Mouse (Mus musculus) layer of hippocampus, postnatal 10 days (tissue): Measurements from ENCODE around the gene Rgs3. TPM values are rescaled to one million over a fixed set of nuclear protein-coding genes. Genes with fewer than 3 reads are reported as not detected.

Source experiments
- DNase-seq, 2 experiments: peaks; one replicate each; pipeline ENCODE4 v3.0.0; 2021; ENCODE audit warnings: low spot score in 2 of 2
- total RNA-seq, 2 experiments: library from RNA; stranded (reverse); gene quantifications; 2 replicates each; pipeline ENCODE4 v1.2.3; 2021

The Rgs3 gene
- total RNA-seq, 2 experiments from 2014 or later: 22.2 to 23.9 TPM

- DNase-seq: no peak
Observed at GRCm38 (mm10) chr4:62740282-62741054, 180.8 kb downstream of the Rgs3 start.

GRCm38 (mm10) chr4:62741055-62741453 is 181.4 kb downstream of the Rgs3 start:
- DNase-seq: no peak

GRCm38 (mm10) chr4:62741601-62742000 is 182.0 kb downstream of the Rgs3 start:
- DNase-seq: no peak

- no peak for DNase-seq
Observed at GRCm38 (mm10) chr4:62742885-62743760, 183.5 kb downstream of the Rgs3 start.

- DNase-seq: no peak
Observed at GRCm38 (mm10) chr4:62744534-62744956, 184.9 kb downstream of the Rgs3 start.

GRCm38 (mm10) chr4:62744985-62745638 is 185.5 kb downstream of the Rgs3 start:
- DNase-seq: no peak

Other genes with a start within 250 kb of the Rgs3 start
- 10 to 100 TPM; 42.8 to 43.6 TPM for gene Fkbp15, start 199.3 kb upstream of the Rgs3 start, total RNA-seq
- gene Slc31a1, start 199.1 kb upstream of the Rgs3 start, total RNA-seq: 10 to 100 TPM; 35.0 to 35.2 TPM
- 10 to 100 TPM; 47.7 to 54.9 TPM for gene Cdc26, start 151.2 kb upstream of the Rgs3 start, total RNA-seq
- 10 to 100 TPM; 13.6 to 14.0 TPM for gene Prpf4, start 151.1 kb upstream of the Rgs3 start, total RNA-seq
- not detected for gene Rnf183, start 124.6 kb upstream of the Rgs3 start, total RNA-seq
- 10 to 100 TPM in 1 of 2 experiments, 1 to 10 TPM in 1; 6.7 to 10.7 TPM for gene Wdr31, start 89.0 kb upstream of the Rgs3 start, total RNA-seq
- 1 to 10 TPM in 1 of 2 experiments, under 1 TPM in 1; 0.62 to 1.1 TPM for gene Bspry, start 79.8 kb upstream of the Rgs3 start, total RNA-seq
- 1 to 10 TPM; 7.1 to 9.4 TPM for gene Hdhd3, start 56.4 kb upstream of the Rgs3 start, total RNA-seq
- 10 to 100 TPM; 27.7 to 28.0 TPM for gene Alad, start 39.9 kb upstream of the Rgs3 start, total RNA-seq
- 10 to 100 TPM; 29.4 to 30.5 TPM for gene Pole3, start 34.8 kb upstream of the Rgs3 start, total RNA-seq
- gene 4933430I17Rik, start 34.5 kb upstream of the Rgs3 start, total RNA-seq: under 1 TPM; 0.18 to 0.46 TPM